Mouse (Mus musculus) myocyte (in vitro differentiated cells): ENCODE results near the gene Wdr5.

Experiments
- POLR2A ChIP-seq: IDR thresholded peaks from one replicate; pipeline ENCODE4 v1.6.1; 2011; ENCODE audit warnings: low read depth, mild to moderate bottlenecking, control low read depth, moderate library complexity; ENCODE audit not compliant: insufficient read length
- SRF ChIP-seq: IDR thresholded peaks from one replicate; pipeline ENCODE4 v1.6.1; 2011; ENCODE audit warnings: low read depth; ENCODE audit not compliant: control insufficient read depth, insufficient read length

DNA sequence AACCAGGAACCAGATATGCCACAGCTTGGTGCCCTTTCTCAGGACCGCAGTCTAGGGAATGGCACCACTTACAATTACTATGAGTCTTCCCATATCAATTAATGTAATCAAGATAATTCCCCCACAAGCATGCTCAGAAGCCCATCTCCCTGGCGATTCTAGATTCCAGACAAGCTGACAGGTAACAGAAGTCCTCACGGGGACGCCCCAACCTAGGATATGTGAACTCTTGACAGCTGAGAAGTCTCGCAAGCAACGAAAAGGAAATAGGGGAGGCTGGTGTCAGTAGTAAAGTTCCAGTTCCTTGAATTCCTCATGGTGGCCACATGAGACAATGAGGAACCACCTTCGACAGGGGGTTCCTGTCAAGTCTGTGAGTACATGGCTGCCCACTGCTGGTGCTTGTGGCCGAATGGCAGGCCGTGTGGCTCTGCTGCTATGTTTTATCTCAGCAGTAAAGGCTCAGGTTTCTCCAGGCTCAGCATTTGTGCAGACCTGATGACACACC, 48.7 kb downstream of the Wdr5 start:
- TF ChIP-seq POLR2A (no peak), SRF (no peak)
